8 mouse cellular contexts compared by ENCODE assay signal in the genomic region with DNA sequence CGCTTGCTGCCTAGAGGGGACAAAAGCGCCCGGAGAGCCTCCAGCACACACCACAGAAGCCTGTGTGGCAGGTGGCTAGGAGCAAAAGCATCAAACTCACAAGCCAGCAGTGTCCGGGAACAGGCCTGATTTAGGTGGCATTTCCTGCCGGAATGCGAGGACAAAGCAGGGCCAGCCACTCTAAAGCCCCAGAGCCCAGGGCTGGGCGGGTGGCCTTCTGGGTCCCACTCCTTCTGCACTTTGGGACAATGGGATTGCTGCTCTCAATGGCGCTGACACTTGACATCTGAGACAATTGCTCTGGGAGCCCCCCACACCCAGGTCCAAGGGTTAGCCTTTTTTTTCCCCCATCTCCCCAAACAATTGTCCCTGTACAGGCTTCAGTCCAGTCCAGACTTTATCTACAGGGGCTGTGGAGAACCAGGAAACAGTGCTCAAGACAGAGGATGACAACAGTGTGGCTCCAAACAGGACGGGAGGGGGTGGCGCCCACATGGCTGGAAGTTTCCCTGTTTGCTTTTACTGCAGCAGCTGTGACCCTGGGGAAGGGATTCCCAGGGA. TPM values are rescaled to one million over a fixed set of nuclear protein-coding genes. Genes with fewer than 3 reads are reported as not detected.
DNase-seq lines count a peak whose midpoint lies in the region; ATAC-seq and TF ChIP-seq lines count a peak whose summit lies in the region.

No protein-coding gene starts in this region.

- no peaks in the 10 kb centered on the region for H3K36me3 ChIP-seq in thymus, adult 2 months (ENCODE audit: control insufficient read depth, insufficient read depth, low read length)
- H3K36me3 ChIP-seq in intestine, embryonic 15.5 days: no peaks in the 10 kb centered on the region
- H3K36me3 ChIP-seq in lung, embryonic 14.5 days (ENCODE audit: insufficient read depth): no peaks in the 10 kb centered on the region
- no peaks in the 10 kb centered on the region for H3K36me3 ChIP-seq in stomach, embryonic 16.5 days (ENCODE audit: control insufficient read depth, insufficient read depth, low read length)

- peak; percentile 58 for ATAC-seq in intestine, embryonic 15.5 days
- ATAC-seq in lung, embryonic 14.5 days (ENCODE audit: insufficient read depth): peak; percentile 58; the same call in 1 of the 2 replicates
- ATAC-seq in stomach, embryonic 16.5 days (ENCODE audit: insufficient read depth, low FRiP score): peak; percentile 24; the same call in 1 of the 2 replicates

- no peaks in the 10 kb centered on the region for H3K9me3 ChIP-seq in intestine, embryonic 15.5 days
- H3K9me3 ChIP-seq in lung, embryonic 14.5 days (ENCODE audit: low read depth, low read length): no peaks in the 10 kb centered on the region
- no peaks in the 10 kb centered on the region for H3K9me3 ChIP-seq in stomach, embryonic 16.5 days (replicated peaks; ENCODE audit: control insufficient read depth, low read length)

- no peak for TF ChIP-seq CTCF in thymus, adult 2 months (IDR thresholded peaks at IDR 0.05; ENCODE audit: borderline replicate concordance, control insufficient read depth, extremely low read depth, insufficient read depth, low read length, poor library complexity)
- TF ChIP-seq CTCF in lung, embryonic 14.5 days (IDR thresholded peaks at IDR 0.05; ENCODE audit: low read depth): no peak

- no peak for DNase-seq in thymus, adult 2 months
- no peak for DNase-seq in thymus, postnatal 0 days (ENCODE audit: low spot score)
- DNase-seq in lung, embryonic 14.5 days: peak; percentile 50
- no peak for DNase-seq in cerebellum, postnatal 25 days
- no peak for DNase-seq in gastrocnemius, adult 8-10 months (ENCODE audit: low spot score in 2 of 2)
- DNase-seq in gastrocnemius, postnatal 4 days (ENCODE audit: low spot score in 2 of 2): no peak

- no peak overlapping the region for H3K4me2 ChIP-seq in intestine, embryonic 15.5 days (replicated peaks)
- H3K4me2 ChIP-seq in lung, embryonic 14.5 days: no peak overlapping the region
- H3K4me2 ChIP-seq in stomach, embryonic 16.5 days (ENCODE audit: low read depth, low read length): no peak overlapping the region

- no peaks in the 10 kb centered on the region for H3K27me3 ChIP-seq in thymus, adult 2 months (ENCODE audit: control insufficient read depth, insufficient read depth, low read length)
- H3K27me3 ChIP-seq in intestine, embryonic 15.5 days (replicated peaks): no peaks in the 10 kb centered on the region
- no peaks in the 10 kb centered on the region for H3K27me3 ChIP-seq in lung, embryonic 14.5 days (ENCODE audit: insufficient read depth, low read length)
- no peaks in the 10 kb centered on the region for H3K27me3 ChIP-seq in stomach, embryonic 16.5 days (ENCODE audit: control insufficient read depth, insufficient read depth, low read length)

- TF ChIP-seq POLR2A in thymus, adult 2 months (IDR thresholded peaks at IDR 0.05; ENCODE audit: control insufficient read depth, extremely low read depth, insufficient read depth, low read length, poor library complexity): no peak

- H3K9ac ChIP-seq in intestine, embryonic 15.5 days: no peak overlapping the region
- H3K9ac ChIP-seq in lung, embryonic 14.5 days: no peak overlapping the region
- H3K9ac ChIP-seq in stomach, embryonic 16.5 days (ENCODE audit: low read length): no peak overlapping the region

- WGBS in thymus, adult 2 months: 74% methylated on average over 10 of the region's 10 CpGs
- 53% methylated on average over 10 of the region's 10 CpGs for WGBS in intestine, embryonic 15.5 days
- WGBS in lung, embryonic 14.5 days: 50% methylated on average over 10 of the region's 10 CpGs
- WGBS in stomach, embryonic 16.5 days: 62% methylated on average over 10 of the region's 10 CpGs

- H3K27ac ChIP-seq in thymus, adult 2 months (ENCODE audit: control insufficient read depth, insufficient read depth, low read length): peak overlapping the region; percentile 87
- H3K27ac ChIP-seq in intestine, embryonic 15.5 days: peak overlapping the region; percentile 57
- peak overlapping the region; percentile 63; the same call in 1 of the 2 replicates for H3K27ac ChIP-seq in lung, embryonic 14.5 days (ENCODE audit: low read depth)
- peak overlapping the region; percentile 70 for H3K27ac ChIP-seq in stomach, embryonic 16.5 days (ENCODE audit: low read length)

- H3K4me1 ChIP-seq in thymus, adult 2 months (replicated peaks; ENCODE audit: control insufficient read depth, insufficient read depth, low read length): peaks cover 88% of the 10 kb centered on the region
- H3K4me1 ChIP-seq in intestine, embryonic 15.5 days (replicated peaks): peaks cover 42% of the 10 kb centered on the region
- no peaks in the 10 kb centered on the region for H3K4me1 ChIP-seq in lung, embryonic 14.5 days (ENCODE audit: insufficient read depth)
- H3K4me1 ChIP-seq in stomach, embryonic 16.5 days (ENCODE audit: control insufficient read depth, insufficient read depth, low read length): peaks cover 16% of the 10 kb centered on the region; the same call in 1 of the 2 replicates

- H3K4me3 ChIP-seq in thymus, adult 2 months (ENCODE audit: control insufficient read depth, insufficient read depth, low read length): no peak overlapping the region
- H3K4me3 ChIP-seq in intestine, embryonic 15.5 days (replicated peaks): no peak overlapping the region
- no peak overlapping the region for H3K4me3 ChIP-seq in lung, embryonic 14.5 days (ENCODE audit: low read depth, low read length)
- H3K4me3 ChIP-seq in stomach, embryonic 16.5 days (replicated peaks; ENCODE audit: low read length): no peak overlapping the region

RNA-seq across cellular contexts. Expression of a gene that starts 56.1 kb away (rescaled TPM):
- 264 and 297 TPM in 2 replicates for polyA plus RNA-seq in thymus, adult 2 months (2012; rRNA removed)
- polyA plus RNA-seq in thymus, postnatal 0 days (2015; fragmentation: Nextera tagmentation; extraction: Ambion mirVana): 41.9 and 49.8 TPM in 2 replicates
- polyA plus RNA-seq in intestine, embryonic 15.5 days (2015; fragmentation: Nextera tagmentation; extraction: Ambion mirVana): 9.6 and 10.6 TPM in 2 replicates
- 12.9 and 13.8 TPM in 2 replicates for polyA plus RNA-seq in lung, embryonic 14.5 days (2014; fragmentation: Nextera tagmentation; extraction: Ambion mirVana)
- polyA plus RNA-seq in stomach, embryonic 16.5 days (2015; fragmentation: Nextera tagmentation; extraction: Ambion mirVana): 10.8 and 11.0 TPM in 2 replicates
- 1 to 10 TPM; 3.2 to 3.8 (median 3.4) TPM for total RNA-seq in gastrocnemius, adult 8-10 months (2022)
- total RNA-seq in gastrocnemius, postnatal 4 days (2021): 10 to 100 TPM; 18.2 to 19.4 TPM
